In genomic region chr5:30103340-30103739, GRCm38 (mm10) we compare ENCODE assay signal across 18 mouse cellular contexts. TPM values are rescaled to one million over a fixed set of nuclear protein-coding genes. Genes with fewer than 3 reads are reported as not detected.
DNase-seq lines count a peak whose midpoint lies in the region; ATAC-seq lines count a peak whose summit lies in the region.
"Had no signal": no experiment of that assay in that cellular context is flagged by ENCODE, and none has a peak within 500 bp of the region (broad histone marks: within the 10 kb centered on the region; RNA-seq: fewer than 3 reads in every experiment).

No protein-coding gene starts in this region.

- H3K4me1 ChIP-seq in heart, embryonic 10.5 days = peaks cover 30% of the 10 kb centered on the region
- peaks cover 27% of the 10 kb centered on the region for H3K4me1 ChIP-seq in heart, embryonic 12.5 days (replicated peaks)
- H3K4me1 ChIP-seq in midbrain, embryonic 11.5 days (ENCODE audit: control insufficient read depth, insufficient read depth, low read length) = peaks cover 27% of the 10 kb centered on the region
- H3K4me1 ChIP-seq in midbrain, embryonic 10.5 days = peaks cover 39% of the 10 kb centered on the region
- peaks cover 35% of the 10 kb centered on the region for H3K4me1 ChIP-seq in limb, embryonic 10.5 days

- H3K27me3 ChIP-seq in heart, embryonic 10.5 days (ENCODE audit: insufficient read depth, poor library complexity, severe bottlenecking) = peaks cover 60% of the 10 kb centered on the region
- peaks cover 65% of the 10 kb centered on the region for H3K27me3 ChIP-seq in heart, embryonic 12.5 days (replicated peaks)
- H3K27me3 ChIP-seq in midbrain, embryonic 11.5 days (ENCODE audit: control insufficient read depth, insufficient read depth, low read length) = no peaks in the 10 kb centered on the region
- peaks cover 47% of the 10 kb centered on the region for H3K27me3 ChIP-seq in midbrain, embryonic 10.5 days (ENCODE audit: low read depth, poor library complexity, severe bottlenecking)
- peaks cover 60% of the 10 kb centered on the region for H3K27me3 ChIP-seq in limb, embryonic 10.5 days (ENCODE audit: low read depth, poor library complexity, severe bottlenecking)
- H3K27me3 ChIP-seq: forebrain, embryonic 13.5 days; forebrain, embryonic 15.5 days had no signal

- H3K27ac ChIP-seq in heart, embryonic 10.5 days = no peak overlapping the region
- no peak overlapping the region for H3K27ac ChIP-seq in heart, embryonic 12.5 days (ENCODE audit: poor library complexity, severe bottlenecking)
- H3K27ac ChIP-seq in midbrain, embryonic 11.5 days (ENCODE audit: low read depth, low read length) = no peak overlapping the region
- H3K27ac ChIP-seq in midbrain, embryonic 10.5 days (replicated peaks) = no peak overlapping the region
- no peak overlapping the region for H3K27ac ChIP-seq in limb, embryonic 10.5 days
- H3K27ac ChIP-seq: embryonic facial prominence, embryonic 10.5 days; embryonic facial prominence, embryonic 12.5 days; forebrain, embryonic 13.5 days; forebrain, embryonic 15.5 days had no signal

- WGBS in heart, embryonic 10.5 days = 80% methylated on average over 3 of the region's 3 CpGs
- 73% methylated on average over 3 of the region's 3 CpGs for WGBS in heart, embryonic 12.5 days
- WGBS in midbrain, embryonic 11.5 days = 78% methylated on average over 3 of the region's 3 CpGs
- 84% methylated on average over 3 of the region's 3 CpGs for WGBS in midbrain, embryonic 10.5 days
- 84% methylated on average over 3 of the region's 3 CpGs for WGBS in limb, embryonic 10.5 days

- peak; percentile 61 for DNase-seq in heart, embryonic 10.5 days (ENCODE audit: low spot score)
- DNase-seq in midbrain, embryonic 11.5 days (ENCODE audit: low spot score, missing footprints) = peak; percentile 75
- no peak for DNase-seq in midbrain, embryonic 10.5 days (ENCODE audit: low spot score)
- DNase-seq in limb, embryonic 10.5 days (ENCODE audit: low spot score) = peak; percentile 19
- DNase-seq in adipocyte (ENCODE audit: low spot score) = no peak
- DNase-seq: adrenal gland, adult 8-10 months; adrenal gland, postnatal 14 days; adrenal gland, postnatal 36 days; cerebellum, adult 11-12 months; cerebellum, adult 2 months; cerebellum, adult 9-10 months; cerebellum, postnatal 10 days had no signal

- no peak overlapping the region for H3K9ac ChIP-seq in heart, embryonic 12.5 days
- no peak overlapping the region for H3K9ac ChIP-seq in midbrain, embryonic 11.5 days (ENCODE audit: low read length)
- H3K9ac ChIP-seq: embryonic facial prominence, embryonic 12.5 days; forebrain, embryonic 13.5 days; forebrain, embryonic 15.5 days had no signal

- no peak overlapping the region for H3K4me2 ChIP-seq in heart, embryonic 12.5 days
- no peak overlapping the region for H3K4me2 ChIP-seq in midbrain, embryonic 11.5 days
- H3K4me2 ChIP-seq: embryonic facial prominence, embryonic 12.5 days; forebrain, embryonic 13.5 days; forebrain, embryonic 15.5 days had no signal

- no peaks in the 10 kb centered on the region; the same call in none of the 2 replicates for H3K9me3 ChIP-seq in heart, embryonic 10.5 days
- H3K9me3 ChIP-seq in heart, embryonic 12.5 days (replicated peaks) = peaks cover 9% of the 10 kb centered on the region; the same call in 1 of the 2 replicates
- no peaks in the 10 kb centered on the region for H3K9me3 ChIP-seq in midbrain, embryonic 11.5 days (ENCODE audit: control insufficient read depth, low read length)
- H3K9me3 ChIP-seq in midbrain, embryonic 10.5 days (replicated peaks) = no peaks in the 10 kb centered on the region
- H3K9me3 ChIP-seq in limb, embryonic 10.5 days (replicated peaks) = no peaks in the 10 kb centered on the region
- H3K9me3 ChIP-seq: embryonic facial prominence, embryonic 10.5 days; forebrain, embryonic 13.5 days; forebrain, embryonic 15.5 days had no signal

- no peak for ATAC-seq in heart, embryonic 12.5 days (ENCODE audit: insufficient number of reproducible peaks, low FRiP score)
- no peak for ATAC-seq in midbrain, embryonic 11.5 days (ENCODE audit: low FRiP score)
- ATAC-seq: forebrain, embryonic 13.5 days; forebrain, embryonic 15.5 days had no signal

- no peak overlapping the region for H3K4me3 ChIP-seq in heart, embryonic 10.5 days
- no peak overlapping the region for H3K4me3 ChIP-seq in heart, embryonic 12.5 days
- no peak overlapping the region for H3K4me3 ChIP-seq in midbrain, embryonic 11.5 days (ENCODE audit: low read depth, low read length)
- no peak overlapping the region for H3K4me3 ChIP-seq in midbrain, embryonic 10.5 days
- H3K4me3 ChIP-seq in limb, embryonic 10.5 days = no peak overlapping the region
- H3K4me3 ChIP-seq: embryonic facial prominence, embryonic 10.5 days; embryonic facial prominence, embryonic 12.5 days; forebrain, embryonic 13.5 days; forebrain, embryonic 15.5 days had no signal

- H3K36me3 ChIP-seq in heart, embryonic 10.5 days = no peaks in the 10 kb centered on the region
- no peaks in the 10 kb centered on the region for H3K36me3 ChIP-seq in heart, embryonic 12.5 days
- H3K36me3 ChIP-seq in midbrain, embryonic 11.5 days (ENCODE audit: control insufficient read depth, insufficient read depth, low read length) = no peaks in the 10 kb centered on the region
- no peaks in the 10 kb centered on the region for H3K36me3 ChIP-seq in midbrain, embryonic 10.5 days
- no peaks in the 10 kb centered on the region for H3K36me3 ChIP-seq in limb, embryonic 10.5 days
- H3K36me3 ChIP-seq: embryonic facial prominence, embryonic 10.5 days; embryonic facial prominence, embryonic 12.5 days; forebrain, embryonic 15.5 days had no signal

RNA-seq across cellular contexts. Expression of gene Garem2, which starts 1.6 kb away (rescaled TPM):
- 0.27 and 0.39 TPM in 2 replicates for polyA plus RNA-seq in heart, embryonic 10.5 days (2016; fragmentation: Nextera tagmentation; extraction: Ambion mirVana)
- polyA plus RNA-seq in heart, embryonic 12.5 days (2016; fragmentation: Nextera tagmentation; extraction: Ambion mirVana) = 0.40 and 0.51 TPM in 2 replicates
- polyA plus RNA-seq in midbrain, embryonic 11.5 days (2014; fragmentation: Nextera tagmentation; extraction: Ambion mirVana) = 14.3 and 15.3 TPM in 2 replicates
- 6.9 and 9.4 TPM in 2 replicates for polyA plus RNA-seq in midbrain, embryonic 10.5 days (2016; fragmentation: Nextera tagmentation; extraction: Ambion mirVana)
- 0.23 and 0.46 TPM in 2 replicates for polyA plus RNA-seq in limb, embryonic 10.5 days (2016; fragmentation: Nextera tagmentation; extraction: Ambion mirVana)

RNA-seq across cellular contexts. Expression of gene 3110082J24Rik, which starts 2.5 kb away (rescaled TPM):
- polyA plus RNA-seq in heart, embryonic 10.5 days (2016; fragmentation: Nextera tagmentation; extraction: Ambion mirVana) = 0.18 TPM in 1 of 2 replicates, not detected in the other
- not detected in 2 replicates for polyA plus RNA-seq in heart, embryonic 12.5 days (2016; fragmentation: Nextera tagmentation; extraction: Ambion mirVana)
- 3.7 and 4.5 TPM in 2 replicates for polyA plus RNA-seq in midbrain, embryonic 11.5 days (2014; fragmentation: Nextera tagmentation; extraction: Ambion mirVana)
- polyA plus RNA-seq in midbrain, embryonic 10.5 days (2016; fragmentation: Nextera tagmentation; extraction: Ambion mirVana) = 2.4 and 3.7 TPM in 2 replicates
- not detected in 2 replicates for polyA plus RNA-seq in limb, embryonic 10.5 days (2016; fragmentation: Nextera tagmentation; extraction: Ambion mirVana)
- polyA plus RNA-seq: embryonic facial prominence, embryonic 14.5 days had no signal

RNA-seq across cellular contexts. Expression of gene Tyms, which starts 29.9 kb away (rescaled TPM):
- 184 and 286 TPM in 2 replicates for polyA plus RNA-seq in heart, embryonic 10.5 days (2016; fragmentation: Nextera tagmentation; extraction: Ambion mirVana)
- polyA plus RNA-seq in heart, embryonic 12.5 days (2016; fragmentation: Nextera tagmentation; extraction: Ambion mirVana) = 120 and 123 TPM in 2 replicates
- 268 and 278 TPM in 2 replicates for polyA plus RNA-seq in midbrain, embryonic 11.5 days (2014; fragmentation: Nextera tagmentation; extraction: Ambion mirVana)
- 294 and 321 TPM in 2 replicates for polyA plus RNA-seq in midbrain, embryonic 10.5 days (2016; fragmentation: Nextera tagmentation; extraction: Ambion mirVana)
- 404 and 416 TPM in 2 replicates for polyA plus RNA-seq in limb, embryonic 10.5 days (2016; fragmentation: Nextera tagmentation; extraction: Ambion mirVana)

RNA-seq across cellular contexts. Expression of gene Hadha, which starts 51.6 kb away (rescaled TPM):
- polyA plus RNA-seq in heart, embryonic 10.5 days (2016; fragmentation: Nextera tagmentation; extraction: Ambion mirVana) = 136 and 210 TPM in 2 replicates
- polyA plus RNA-seq in heart, embryonic 12.5 days (2016; fragmentation: Nextera tagmentation; extraction: Ambion mirVana) = 237 and 239 TPM in 2 replicates
- 75.1 and 87.0 TPM in 2 replicates for polyA plus RNA-seq in midbrain, embryonic 11.5 days (2014; fragmentation: Nextera tagmentation; extraction: Ambion mirVana)
- 101 and 115 TPM in 2 replicates for polyA plus RNA-seq in midbrain, embryonic 10.5 days (2016; fragmentation: Nextera tagmentation; extraction: Ambion mirVana)
- 105 and 119 TPM in 2 replicates for polyA plus RNA-seq in limb, embryonic 10.5 days (2016; fragmentation: Nextera tagmentation; extraction: Ambion mirVana)

RNA-seq across cellular contexts. Expression of gene Hadhb, which starts 51.7 kb away (rescaled TPM):
- 207 and 288 TPM in 2 replicates for polyA plus RNA-seq in heart, embryonic 10.5 days (2016; fragmentation: Nextera tagmentation; extraction: Ambion mirVana)
- 307 and 321 TPM in 2 replicates for polyA plus RNA-seq in heart, embryonic 12.5 days (2016; fragmentation: Nextera tagmentation; extraction: Ambion mirVana)
- 107 and 114 TPM in 2 replicates for polyA plus RNA-seq in midbrain, embryonic 11.5 days (2014; fragmentation: Nextera tagmentation; extraction: Ambion mirVana)
- polyA plus RNA-seq in midbrain, embryonic 10.5 days (2016; fragmentation: Nextera tagmentation; extraction: Ambion mirVana) = 104 and 106 TPM in 2 replicates
- polyA plus RNA-seq in limb, embryonic 10.5 days (2016; fragmentation: Nextera tagmentation; extraction: Ambion mirVana) = 120 and 126 TPM in 2 replicates

Comparison
In these comparisons a context has a peak if more than half of its experiments do, and no peak if none do; other contexts are left out.
1. DNase-seq: peak in heart, embryonic 10.5 days (single experiment), midbrain, embryonic 11.5 days (single experiment) and limb, embryonic 10.5 days (single experiment); none in midbrain, embryonic 10.5 days (single experiment) and adipocyte (single experiment).